Mouse (Mus musculus) MEL-GATA-1-ER (cell line): ENCODE measurements around the gene Calhm6.
A peak's percentile ranks its signal among the peaks of the same experiment; 100 is the strongest.

Source experiments
- DNase-seq: peaks from one replicate; pipeline ENCODE4 v3.0.0-alpha.2; 2012; ENCODE audit warnings: low read depth; ENCODE audit errors: extremely low read depth

Calhm6 gene

GRCm38 (mm10) chr10:34110863-34111465 is 16.8 kb downstream of the Calhm6 start:
- no peak for DNase-seq

DNA sequence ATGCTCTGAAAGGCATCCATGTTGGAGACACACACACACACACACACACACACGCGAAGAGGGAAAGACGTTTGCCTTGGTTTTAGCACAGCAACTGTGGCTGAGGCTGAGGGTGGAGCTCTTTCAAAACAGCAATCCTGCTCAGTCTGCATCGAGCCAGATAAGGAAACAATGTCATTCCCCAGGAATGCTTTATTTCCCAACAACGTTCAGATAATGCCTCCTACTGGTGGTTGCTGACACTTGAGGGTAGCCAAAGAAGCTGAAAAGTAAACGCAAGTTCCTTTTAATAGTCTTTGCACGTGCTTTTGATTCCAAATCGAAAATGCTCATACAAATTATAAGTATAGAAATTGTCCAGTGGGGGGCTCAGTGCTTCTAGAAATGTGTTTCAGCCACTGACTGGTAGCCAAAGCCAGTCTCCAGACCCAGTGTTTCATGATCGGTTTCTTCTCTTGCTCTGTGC is 31.3 kb downstream of the Calhm6 start, which contains the start of gene Calhm5:
TSS of gene Calhm5 (minus strand) at position 102 of the 466 bp plus-strand sequence.
- peak; percentile 4 for DNase-seq

DNA sequence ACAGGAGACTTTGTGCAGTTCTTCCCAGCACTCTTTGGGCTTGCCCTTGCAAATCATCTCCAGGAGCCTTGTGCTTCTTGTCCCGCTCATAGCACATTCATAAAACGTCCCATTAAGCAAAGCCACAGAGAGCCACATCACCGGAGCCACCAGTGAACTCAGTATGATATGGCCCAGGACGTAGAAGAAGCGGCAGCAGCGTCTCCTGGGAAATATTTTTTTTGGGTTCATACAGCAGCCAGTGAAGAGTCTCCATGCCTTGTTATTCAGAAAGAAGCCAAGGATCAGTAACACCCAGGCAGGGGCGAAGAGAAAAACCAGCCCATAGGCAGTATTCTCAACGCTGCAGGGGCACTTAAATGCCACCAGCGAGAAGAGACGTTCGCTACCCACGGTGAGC is 31.8 kb downstream of the Calhm6 start:
- DNase-seq: no peak

DNA sequence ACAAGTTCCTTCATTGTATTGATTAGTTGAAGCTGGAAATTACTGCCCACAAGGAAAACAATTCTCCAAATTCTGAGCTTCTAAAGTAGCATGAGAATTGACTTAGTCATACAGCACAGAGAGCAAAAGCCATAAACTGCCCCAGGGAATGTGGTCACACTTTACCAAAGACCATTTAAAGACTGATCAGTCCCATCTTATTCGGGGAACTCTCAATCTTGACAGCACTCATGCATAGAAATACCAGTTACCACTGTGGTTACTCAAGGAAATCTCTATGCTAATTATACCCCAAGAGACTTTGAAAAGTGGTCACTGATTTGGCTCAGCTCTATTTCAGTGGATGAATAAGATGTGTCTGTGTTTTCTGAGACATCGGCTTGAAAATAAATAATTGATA is 32.6 kb downstream of the Calhm6 start:
- DNase-seq: no peak

GRCm38 (mm10) chr10:34091888-34092287 is 35.9 kb downstream of the Calhm6 start:
- DNase-seq: no peak

DNA sequence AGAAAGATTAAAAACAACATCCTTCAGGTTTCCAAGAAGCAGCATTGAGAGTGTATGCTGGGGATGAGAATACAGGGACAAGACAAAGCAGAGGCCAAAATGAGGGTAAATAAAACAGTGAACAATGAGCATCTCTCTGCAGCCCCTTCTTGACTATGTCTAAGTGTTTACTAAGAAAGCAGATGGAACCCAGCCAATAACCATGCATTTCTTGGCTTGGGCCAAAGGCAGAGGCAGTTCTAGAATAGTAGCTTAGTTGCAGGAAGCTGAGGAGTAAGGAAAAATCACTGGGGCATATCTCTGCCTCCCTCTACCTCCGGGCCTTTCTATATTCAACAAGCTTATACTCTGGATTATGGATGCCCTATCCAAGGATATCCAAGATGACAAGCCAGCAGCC is 37.3 kb downstream of the Calhm6 start:
- no peak for DNase-seq

- DNase-seq: no peak
Measured at GRCm38 (mm10) chr10:34089517-34089916, 38.3 kb downstream of the Calhm6 start.

GRCm38 (mm10) chr10:34088515-34088914 is 39.3 kb downstream of the Calhm6 start:
- DNase-seq: no peak

DNA sequence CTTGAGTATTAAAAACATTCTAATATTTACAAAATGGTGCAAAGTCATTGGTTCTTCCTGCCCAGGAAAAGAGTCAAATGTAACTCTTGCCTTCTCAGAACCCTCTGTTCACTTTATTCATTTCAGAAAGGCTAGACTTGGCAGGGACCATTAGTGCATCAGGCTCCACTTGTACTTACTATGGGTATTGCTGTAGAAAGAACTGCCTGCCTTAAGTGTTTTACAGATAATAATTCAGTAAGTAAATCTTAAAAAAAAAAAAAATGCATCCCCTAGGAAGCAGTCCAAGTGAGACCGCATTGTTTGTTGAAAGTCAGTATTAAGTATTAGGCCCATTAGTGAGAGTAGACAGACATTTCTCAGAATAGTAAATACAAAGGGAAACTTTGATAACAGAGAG is 41.3 kb downstream of the Calhm6 start:
- no peak for DNase-seq
